Mouse (Mus musculus) intestine, postnatal 0 days (tissue): ENCODE results near the gene Sucla2. TPM values are rescaled to one million over a fixed set of nuclear protein-coding genes. Genes with fewer than 3 reads are reported as not detected.
"Not testable (repeated sequence)": the region's sequence is repeated elsewhere in the genome, so short reads cannot be mapped to it uniquely, and the experiment has no call there.

Source experiments
- ATAC-seq: fragments of 200-750 bp; cut with Nextera tagmentation; 2 replicates; pipeline ENCODE4 v1.8.0; 2017; ENCODE audit warnings: mild to moderate bottlenecking, moderate TSS enrichment, moderate library complexity
- H3K27ac ChIP-seq: fragments of 300-500 bp; sonication (generic); 2 replicates; pipeline ENCODE4 v1.5.1; 2014; ENCODE audit warnings: mild to moderate bottlenecking, low read depth, low read length, moderate library complexity
- H3K27me3 ChIP-seq: fragments of 300-500 bp; sonication (generic); replicated peaks from 2 replicates; pipeline ENCODE4 v1.6.1; 2014; ENCODE audit warnings: low read length, mixed read lengths; ENCODE audit not compliant: control insufficient read depth, insufficient read depth
- H3K36me3 ChIP-seq: fragments of 300-500 bp; sonication (generic); 2 replicates; pipeline ENCODE4 v1.6.1; 2014; ENCODE audit warnings: mild to moderate bottlenecking, moderate library complexity; ENCODE audit not compliant: control insufficient read depth, insufficient read depth
- H3K4me1 ChIP-seq: fragments of 300-500 bp; sonication (generic); replicated peaks from 2 replicates; pipeline ENCODE4 v1.6.1; 2014; ENCODE audit warnings: antibody characterized with exemption, low read length, mixed read lengths; ENCODE audit not compliant: control insufficient read depth, insufficient read depth
- H3K4me2 ChIP-seq: fragments of 300-500 bp; sonication (generic); replicated peaks from 2 replicates; pipeline ENCODE4 v1.6.1; 2014; ENCODE audit warnings: low read depth, mild to moderate bottlenecking, moderate library complexity
- H3K4me3 ChIP-seq: fragments of 300-500 bp; sonication (generic); 2 replicates; pipeline ENCODE4 v1.5.1; 2014; ENCODE audit warnings: low read depth, low read length
- H3K9ac ChIP-seq: fragments of 300-500 bp; sonication (generic); 2 replicates; pipeline ENCODE4 v1.6.1; 2014; ENCODE audit warnings: mild to moderate bottlenecking, low read depth, low read length
- H3K9me3 ChIP-seq: fragments of 300-500 bp; sonication (generic); 2 replicates; pipeline ENCODE4 v1.6.1; 2016; ENCODE audit warnings: mixed run types; ENCODE audit not compliant: control insufficient read depth
- CTCF ChIP-seq: sonication (generic); IDR thresholded peaks from 2 replicates; pipeline ENCODE4 v1.5.1; 2016; ENCODE audit warnings: low read depth, mild to moderate bottlenecking, control low read depth, antibody characterized with exemption, moderate library complexity
- WGBS: fragments of 180-500 bp; shearing (Covaris S2); extraction: QIAGEN DNeasy Blood & Tissue Kit; methylation state at CpG from one replicate; pipeline ENCODE4 v1.1.7; 2014; 5-methylcytosine and 5-hydroxymethylcytosine counted together
- polyA plus RNA-seq: library from polyadenylated mRNA; unstranded; fragments of >200 nt; fragmentation: Nextera tagmentation; extraction: Ambion mirVana; gene quantifications from 2 replicates; pipeline ENCODE4 v1.2.1, GENCODE M21; 2015

Gene Sucla2
- polyA plus RNA-seq, 1 experiment from 2014 or later: 202 TPM

- H3K4me1 ChIP-seq: peaks cover 3% of the 10 kb centered on the region; the same call in 1 of the 2 replicates
- no peak overlapping the region for H3K4me3 ChIP-seq
- H3K27ac ChIP-seq: no peak overlapping the region
- WGBS: 62% methylated on average over 8 of the region's 8 CpGs
- no peak overlapping the region for H3K4me2 ChIP-seq
- no peak overlapping the region for H3K9ac ChIP-seq
- TF ChIP-seq CTCF: no peak
- no peaks in the 10 kb centered on the region; the same call in 1 of the 2 replicates for H3K36me3 ChIP-seq
- no peak for ATAC-seq
- no peaks in the 10 kb centered on the region for H3K9me3 ChIP-seq
- no peaks in the 10 kb centered on the region for H3K27me3 ChIP-seq
Observed at GRCm38 (mm10) chr14:73550732-73551131, 25.6 kb downstream of the Sucla2 start.

GRCm38 (mm10) chr14:73551164-73551563 lies 26.0 kb downstream of the Sucla2 start:
- no peak overlapping the region for H3K4me2 ChIP-seq
- H3K4me1 ChIP-seq: peaks cover 3% of the 10 kb centered on the region; the same call in 1 of the 2 replicates
- H3K27ac ChIP-seq: no peak overlapping the region
- H3K9ac ChIP-seq: no peak overlapping the region
- TF ChIP-seq CTCF: no peak
- H3K27me3 ChIP-seq: no peaks in the 10 kb centered on the region
- WGBS: 85% methylated on average over 6 of the region's 6 CpGs
- H3K4me3 ChIP-seq: no peak overlapping the region
- ATAC-seq: no peak
- peaks cover 3% of the 10 kb centered on the region for H3K36me3 ChIP-seq
- H3K9me3 ChIP-seq: no peaks in the 10 kb centered on the region

GRCm38 (mm10) chr14:73552341-73553121 lies 27.4 kb downstream of the Sucla2 start:
- Histone ChIP-seq H3K4me3 (peak overlapping the region; percentile 95), H3K27ac (peak overlapping the region; percentile 93), H3K36me3 (peaks cover 5% of the 10 kb centered on the region), H3K4me1 (peaks cover 3% of the 10 kb centered on the region; the same call in 1 of the 2 replicates), H3K4me2 (peak overlapping the region; percentile 72), H3K27me3 (no peaks in the 10 kb centered on the region), H3K9ac (peak overlapping the region; percentile 91), H3K9me3 (no peaks in the 10 kb centered on the region)
- ATAC-seq: peak; percentile 93
- peak; percentile 38; the same call in 1 of the 2 replicates for TF ChIP-seq CTCF
- 4% methylated on average over 61 of the region's 61 CpGs for WGBS

GRCm38 (mm10) chr14:73553122-73553696 lies 28.1 kb downstream of the Sucla2 start:
- no peak for TF ChIP-seq CTCF
- Histone ChIP-seq H3K27ac (peak overlapping the region; percentile 93), H3K4me3 (peak overlapping the region; percentile 95), H3K27me3 (no peaks in the 10 kb centered on the region), H3K36me3 (peaks cover 5% of the 10 kb centered on the region), H3K9ac (peak overlapping the region; percentile 91), H3K9me3 (no peaks in the 10 kb centered on the region), H3K4me1 (peaks cover 3% of the 10 kb centered on the region; the same call in 1 of the 2 replicates), H3K4me2 (peak overlapping the region; percentile 72)
- 0% methylated on average over 10 of the region's 10 CpGs for WGBS
- ATAC-seq: no peak

- 90% methylated on average over 4 of the region's 4 CpGs for WGBS
- TF ChIP-seq CTCF: peak; percentile 48
- H3K36me3 ChIP-seq: peaks cover 22% of the 10 kb centered on the region
- H3K4me1 ChIP-seq, H3K9ac ChIP-seq, H3K9me3 ChIP-seq, H3K27me3 ChIP-seq, ATAC-seq, H3K4me2 ChIP-seq, H3K27ac ChIP-seq, H3K4me3 ChIP-seq: not testable (repeated sequence)
Observed at GRCm38 (mm10) chr14:73569831-73570230, 44.7 kb downstream of the Sucla2 start.

- no peak for TF ChIP-seq CTCF
- Histone ChIP-seq H3K27ac (no peak overlapping the region), H3K4me2 (no peak overlapping the region), H3K9me3 (no peaks in the 10 kb centered on the region), H3K36me3 (peaks cover 24% of the 10 kb centered on the region), H3K4me3 (no peak overlapping the region), H3K4me1 (no peaks in the 10 kb centered on the region), H3K9ac (no peak overlapping the region), H3K27me3 (no peaks in the 10 kb centered on the region)
- WGBS: 56% methylated on average over 4 of the region's 4 CpGs
- peak; percentile 85 for ATAC-seq
Observed at GRCm38 (mm10) chr14:73571143-73571542, 46.0 kb downstream of the Sucla2 start.
